Mouse (Mus musculus): ENCODE results near the gene Cldnd2. TPM values are rescaled to one million over a fixed set of nuclear protein-coding genes. Genes with fewer than 3 reads are reported as not detected.

The Cldnd2 gene
- polyA plus RNA-seq, 1 experiment from 2014 or later, result 0.23 TPM

- no peak overlapping the region for H3K4me3 ChIP-seq (replicated peaks)
- H3K36me3 ChIP-seq, result peaks cover 21% of the 10 kb centered on the region
- no peaks in the 10 kb centered on the region for H3K27me3 ChIP-seq (replicated peaks)
- WGBS, result 92% methylated on average over 11 of the region's 11 CpGs
- no peak overlapping the region for H3K27ac ChIP-seq
- no peak overlapping the region for H3K4me2 ChIP-seq (replicated peaks)
- no peak overlapping the region for H3K9ac ChIP-seq
- H3K4me1 ChIP-seq (replicated peaks), result no peaks in the 10 kb centered on the region
- H3K9me3 ChIP-seq, result no peaks in the 10 kb centered on the region
- ATAC-seq, result no peak
These were observed 11.1 kb downstream of the Cldnd2 start for GRCm38 (mm10) chr7:43451726-43452125.

GRCm38 (mm10) chr7:43452609-43453008 lies 12.0 kb downstream of the Cldnd2 start:
- H3K27me3 ChIP-seq (replicated peaks), result no peaks in the 10 kb centered on the region
- 45% methylated on average over 4 of the region's 4 CpGs for WGBS
- peaks cover 27% of the 10 kb centered on the region for H3K36me3 ChIP-seq

GRCm38 (mm10) chr7:43453599-43454355 lies 13.2 kb downstream of the Cldnd2 start:
- no peak overlapping the region for H3K4me3 ChIP-seq (replicated peaks)
- no peaks in the 10 kb centered on the region for H3K9me3 ChIP-seq
- ATAC-seq, result no peak; the same call in 1 of the 2 replicates
- no peaks in the 10 kb centered on the region for H3K4me1 ChIP-seq (replicated peaks)
- H3K27ac ChIP-seq, result no peak overlapping the region
- H3K36me3 ChIP-seq, result peaks cover 27% of the 10 kb centered on the region
- no peak overlapping the region for H3K4me2 ChIP-seq (replicated peaks)
- no peak overlapping the region for H3K9ac ChIP-seq
- 84% methylated on average over 14 of the region's 14 CpGs for WGBS
- no peaks in the 10 kb centered on the region for H3K27me3 ChIP-seq (replicated peaks)

More at GRCm38 (mm10) chr7:43452609-43453008, 12.0 kb downstream of the Cldnd2 start:
- H3K9ac ChIP-seq, result no peak overlapping the region
- H3K27ac ChIP-seq, result no peak overlapping the region
- no peaks in the 10 kb centered on the region for H3K4me1 ChIP-seq (replicated peaks)
- no peaks in the 10 kb centered on the region for H3K9me3 ChIP-seq
- H3K4me3 ChIP-seq (replicated peaks), result no peak overlapping the region
- no peak for ATAC-seq
- no peak overlapping the region for H3K4me2 ChIP-seq (replicated peaks)

- Histone ChIP-seq H3K4me3 (replicated peaks) (no peak overlapping the region), H3K4me1 (replicated peaks) (no peaks in the 10 kb centered on the region), H3K9me3 (no peaks in the 10 kb centered on the region), H3K4me2 (replicated peaks) (no peak overlapping the region), H3K9ac (no peak overlapping the region), H3K27ac (no peak overlapping the region), H3K36me3 (peaks cover 27% of the 10 kb centered on the region), H3K27me3 (replicated peaks) (no peaks in the 10 kb centered on the region)
- WGBS, result 88% methylated on average over 6 of the region's 6 CpGs
- ATAC-seq, result no peak
These were observed 13.8 kb downstream of the Cldnd2 start for GRCm38 (mm10) chr7:43454371-43454770.

- Histone ChIP-seq H3K36me3 (no peaks in the 10 kb centered on the region), H3K4me2 (replicated peaks) (no peak within 1 kb of the TSS), H3K27ac (no peak within 1 kb of the TSS), H3K27me3 (replicated peaks) (no peaks in the 10 kb centered on the region), H3K9me3 (no peaks in the 10 kb centered on the region), H3K4me3 (replicated peaks) (no peak within 1 kb of the TSS), H3K4me1 (replicated peaks) (peaks cover 10% of the 10 kb centered on the region; the same call in 1 of the 2 replicates), H3K9ac (no peak within 1 kb of the TSS)
- WGBS, result 73% methylated on average over 4 of the region's 4 CpGs
- ATAC-seq, result no peak
These were observed 22.3 kb downstream of the Cldnd2 start, which contains the start of gene Vsig10l for GRCm38 (mm10) chr7:43462851-43463250. Gene Vsig10l, plus strand, starts transcription at chr7:43463151.

- peaks cover 10% of the 10 kb centered on the region; the same call in 1 of the 2 replicates for H3K4me1 ChIP-seq (replicated peaks)
- no peaks in the 10 kb centered on the region for H3K36me3 ChIP-seq
- H3K9me3 ChIP-seq, result no peaks in the 10 kb centered on the region
- H3K4me2 ChIP-seq (replicated peaks), result no peak overlapping the region
- H3K27ac ChIP-seq, result no peak overlapping the region
- no peaks in the 10 kb centered on the region for H3K27me3 ChIP-seq (replicated peaks)
- ATAC-seq, result no peak
- H3K4me3 ChIP-seq (replicated peaks), result no peak overlapping the region
- WGBS, result 74% methylated on average over 7 of the region's 7 CpGs
- no peak overlapping the region for H3K9ac ChIP-seq
These were observed 23.4 kb downstream of the Cldnd2 start for GRCm38 (mm10) chr7:43463976-43464375.

- ATAC-seq, result peak; percentile 15
- WGBS, result 5% methylated on average over 35 of the region's 35 CpGs
- Histone ChIP-seq H3K27me3 (replicated peaks) (no peaks in the 10 kb centered on the region), H3K9me3 (no peaks in the 10 kb centered on the region), H3K36me3 (no peaks in the 10 kb centered on the region), H3K27ac (no peak overlapping the region), H3K4me1 (replicated peaks) (peaks cover 10% of the 10 kb centered on the region; the same call in 1 of the 2 replicates), H3K4me3 (replicated peaks) (peak overlapping the region; percentile 53), H3K4me2 (replicated peaks) (peak overlapping the region; percentile 96), H3K9ac (peak overlapping the region; percentile 51)
These were observed 24.3 kb downstream of the Cldnd2 start for GRCm38 (mm10) chr7:43464864-43465343.

- WGBS, result under 1% methylated on average over 33 of the region's 33 CpGs
- H3K27ac ChIP-seq, result 0 out of 2 replicates have a peak overlapping the region, but pooled peaks have one; percentile 33
- H3K9ac ChIP-seq, result peak overlapping the region; percentile 51
These were observed 24.9 kb downstream of the Cldnd2 start for GRCm38 (mm10) chr7:43465344-43466098.

GRCm38 (mm10) chr7:43466099-43466694 lies 25.6 kb downstream of the Cldnd2 start:
- H3K36me3 ChIP-seq, result no peaks in the 10 kb centered on the region
- peak overlapping the region; percentile 44 for H3K9ac ChIP-seq
- peak overlapping the region; percentile 53 for H3K4me3 ChIP-seq (replicated peaks)
- H3K9me3 ChIP-seq, result no peaks in the 10 kb centered on the region
- peak overlapping the region; percentile 96 for H3K4me2 ChIP-seq (replicated peaks)
- H3K4me1 ChIP-seq (replicated peaks), result peaks cover 10% of the 10 kb centered on the region; the same call in 1 of the 2 replicates
- WGBS, result under 1% methylated on average over 33 of the region's 33 CpGs
- peak overlapping the region; percentile 33; the same call in 1 of the 2 replicates for H3K27ac ChIP-seq
- ATAC-seq, result peak; percentile 77
- H3K27me3 ChIP-seq (replicated peaks), result no peaks in the 10 kb centered on the region

More at GRCm38 (mm10) chr7:43465344-43466098, 24.9 kb downstream of the Cldnd2 start:
- Histone ChIP-seq H3K4me3 (replicated peaks) (peak overlapping the region; percentile 53), H3K27me3 (replicated peaks) (no peaks in the 10 kb centered on the region), H3K9me3 (no peaks in the 10 kb centered on the region), H3K4me1 (replicated peaks) (peaks cover 10% of the 10 kb centered on the region; the same call in 1 of the 2 replicates), H3K36me3 (no peaks in the 10 kb centered on the region), H3K4me2 (replicated peaks) (peak overlapping the region; percentile 96)
- peak; percentile 92 for ATAC-seq

GRCm38 (mm10) chr7:43470373-43470772 lies 29.8 kb downstream of the Cldnd2 start:
- Histone ChIP-seq H3K4me2 (replicated peaks) (no peak overlapping the region), H3K9ac (no peak overlapping the region), H3K27ac (no peak overlapping the region), H3K9me3 (no peaks in the 10 kb centered on the region), H3K4me3 (replicated peaks) (no peak overlapping the region), H3K27me3 (replicated peaks) (peaks cover 7% of the 10 kb centered on the region), H3K4me1 (replicated peaks) (0 out of 2 replicates have a peak, but pooled peaks cover 4% of the 10 kb centered on the region), H3K36me3 (no peaks in the 10 kb centered on the region)
- ATAC-seq, result no peak
- WGBS, result 46% methylated on average over 8 of the region's 8 CpGs

GRCm38 (mm10) chr7:43475706-43476105 lies 35.1 kb downstream of the Cldnd2 start:
- Histone ChIP-seq H3K36me3 (no peaks in the 10 kb centered on the region), H3K9ac (no peak overlapping the region), H3K4me3 (replicated peaks) (no peak overlapping the region), H3K27me3 (replicated peaks) (peaks cover 36% of the 10 kb centered on the region), H3K27ac (no peak overlapping the region), H3K9me3 (no peaks in the 10 kb centered on the region), H3K4me1 (replicated peaks) (no peaks in the 10 kb centered on the region), H3K4me2 (replicated peaks) (0 out of 2 replicates have a peak overlapping the region, but pooled peaks have one; percentile 11)
- WGBS, result 16% methylated on average over 23 of the region's 23 CpGs
- peak; percentile 29 for ATAC-seq

Data from intestine, embryonic 15.5 days (tissue).